Mouse (Mus musculus) E14TG2a.4 (cell line): Measurements from ENCODE around the gene Krt86.
A peak's percentile ranks its signal among the peaks of the same experiment; 100 is the strongest.
"Not testable (repeated sequence)": the region's sequence is repeated elsewhere in the genome, so short reads cannot be mapped to it uniquely, and the experiment has no call there.

Source experiments
- H3K27me3 ChIP-seq: 2 replicates; pipeline ENCODE4 v1.6.1; 2014; ENCODE audit warnings: low read length, control low read depth; ENCODE audit not compliant: insufficient read depth
- H3K36me3 ChIP-seq: 2 replicates; pipeline ENCODE4 v1.6.1; 2014; ENCODE audit warnings: low read length, control low read depth; ENCODE audit not compliant: insufficient read depth
- H3K4me1 ChIP-seq: replicated peaks from 2 replicates; pipeline ENCODE4 v1.6.1; 2014; ENCODE audit warnings: low read depth, low read length, control low read depth
- H3K4me3 ChIP-seq: replicated peaks from 2 replicates; pipeline ENCODE4 v1.5.1; 2014; ENCODE audit warnings: mild to moderate bottlenecking, low read length
- H3K9me3 ChIP-seq: 2 replicates; pipeline ENCODE4 v1.6.1; 2014; ENCODE audit warnings: low read length, control low read depth
- CTCF ChIP-seq: conservative IDR thresholded peaks from 2 replicates; pipeline ENCODE4 v1.5.1; 2014; ENCODE audit warnings: low read length
- NANOG ChIP-seq: IDR thresholded peaks from 2 replicates; pipeline ENCODE4 v1.6.1; 2014; ENCODE audit warnings: borderline replicate concordance, low read length, mixed read lengths
- POU5F1 ChIP-seq: IDR thresholded peaks from 2 replicates; pipeline ENCODE4 v1.6.1; 2014; ENCODE audit warnings: low read length, borderline replicate concordance

The Krt86 gene

GRCm38 (mm10) chr15:101495266-101495665, 22.0 kb downstream of the Krt86 start:
- TF ChIP-seq POU5F1, result no peak
- TF ChIP-seq NANOG, result no peak
- no peak for TF ChIP-seq CTCF
- peaks cover 17% of the 10 kb centered on the region for H3K4me1 ChIP-seq
- no peaks in the 10 kb centered on the region for H3K9me3 ChIP-seq
- no peaks in the 10 kb centered on the region for H3K36me3 ChIP-seq
- H3K4me3 ChIP-seq, result no peak overlapping the region
- H3K27me3 ChIP-seq, result peaks cover 19% of the 10 kb centered on the region; the same call in 1 of the 2 replicates

- Histone ChIP-seq H3K27me3 (peaks cover 18% of the 10 kb centered on the region), H3K4me1 (peaks cover 17% of the 10 kb centered on the region), H3K4me3 (no peak overlapping the region), H3K9me3 (no peaks in the 10 kb centered on the region), H3K36me3 (no peaks in the 10 kb centered on the region)
- TF ChIP-seq POU5F1 (no peak), CTCF (peak; percentile 40)
Observed at GRCm38 (mm10) chr15:101497181-101497580, 23.9 kb downstream of the Krt86 start.

- no peak for TF ChIP-seq CTCF
- TF ChIP-seq NANOG, result no peak
- TF ChIP-seq POU5F1, result no peak
Observed at GRCm38 (mm10) chr15:101506896-101507758, 33.8 kb downstream of the Krt86 start.

GRCm38 (mm10) chr15:101508247-101508646, 35.0 kb downstream of the Krt86 start:
- Histone ChIP-seq H3K4me1 (no peaks in the 10 kb centered on the region), H3K9me3 (no peaks in the 10 kb centered on the region), H3K4me3 (no peak overlapping the region), H3K27me3 (peaks cover 7% of the 10 kb centered on the region), H3K36me3 (no peaks in the 10 kb centered on the region)
- no peak for TF ChIP-seq POU5F1
- TF ChIP-seq NANOG, result no peak
- no peak for TF ChIP-seq CTCF

More at GRCm38 (mm10) chr15:101506896-101507758, 33.8 kb downstream of the Krt86 start:
- Histone ChIP-seq H3K4me1 (no peaks in the 10 kb centered on the region), H3K4me3 (no peak overlapping the region), H3K36me3 (no peaks in the 10 kb centered on the region), H3K27me3 (peaks cover 10% of the 10 kb centered on the region), H3K9me3 (no peaks in the 10 kb centered on the region)

- not testable (repeated sequence) for H3K9me3 ChIP-seq, H3K4me1 ChIP-seq, H3K36me3 ChIP-seq, H3K4me3 ChIP-seq
- peaks cover 11% of the 10 kb centered on the region for H3K27me3 ChIP-seq
Observed at GRCm38 (mm10) chr15:101517161-101517560, 43.9 kb downstream of the Krt86 start, which contains the start of gene Gm49425. Gm49425 (minus strand) TSS chr15:101517261.

- TF ChIP-seq CTCF (peak; percentile 57), NANOG (no peak)
- H3K4me1 ChIP-seq, result no peaks in the 10 kb centered on the region
- H3K36me3 ChIP-seq, result no peaks in the 10 kb centered on the region
- peaks cover 10% of the 10 kb centered on the region; the same call in 1 of the 2 replicates for H3K9me3 ChIP-seq
- H3K27me3 ChIP-seq, result peaks cover 11% of the 10 kb centered on the region
- no peak overlapping the region for H3K4me3 ChIP-seq
Observed at GRCm38 (mm10) chr15:101519792-101520191, 46.5 kb downstream of the Krt86 start.

GRCm38 (mm10) chr15:101522556-101523232, 49.4 kb downstream of the Krt86 start:
- Histone ChIP-seq H3K4me3 (no peak overlapping the region), H3K9me3 (peaks cover 10% of the 10 kb centered on the region; the same call in 1 of the 2 replicates), H3K36me3 (no peaks in the 10 kb centered on the region), H3K27me3 (peaks cover 19% of the 10 kb centered on the region), H3K4me1 (no peaks in the 10 kb centered on the region)
- TF ChIP-seq NANOG, result no peak
- no peak for TF ChIP-seq CTCF
